Mouse (Mus musculus) intestine, embryonic 14.5 days (tissue): ENCODE measurements around the gene Zfp36. TPM values are rescaled to one million over a fixed set of nuclear protein-coding genes. Genes with fewer than 3 reads are reported as not detected.
A peak's percentile ranks its signal among the peaks of the same experiment; 100 is the strongest.

Source experiments
- ATAC-seq: fragments of 200-750 bp; cut with Nextera tagmentation; replicated peaks from 2 replicates; pipeline ENCODE4 v1.8.0; 2017; ENCODE audit warnings: low read depth, moderate number of reproducible peaks, moderate TSS enrichment, moderate library complexity; ENCODE audit not compliant: low FRiP score, low TSS enrichment
- DNase-seq: peaks from one replicate; pipeline ENCODE4 v3.0.0-alpha.2; 2018; ENCODE audit warnings: low spot score
- H3K27ac ChIP-seq: fragments of 300-500 bp; sonication (generic); 2 replicates; pipeline ENCODE4 v1.5.1; 2014; ENCODE audit warnings: low read depth, mild to moderate bottlenecking, control low read depth
- H3K27me3 ChIP-seq: fragments of 300-500 bp; sonication (generic); replicated peaks from 2 replicates; pipeline ENCODE4 v1.6.1; 2014; ENCODE audit warnings: low read length, control low read depth; ENCODE audit not compliant: control insufficient read depth, insufficient read depth
- H3K36me3 ChIP-seq: fragments of 300-500 bp; sonication (generic); 2 replicates; pipeline ENCODE4 v1.6.1; 2014; ENCODE audit warnings: low read length, control low read depth; ENCODE audit not compliant: control insufficient read depth, insufficient read depth
- H3K4me1 ChIP-seq: fragments of 300-500 bp; sonication (generic); replicated peaks from 2 replicates; pipeline ENCODE4 v1.6.1; 2014; ENCODE audit warnings: low read length, control low read depth, mixed read lengths; ENCODE audit not compliant: control insufficient read depth, insufficient read depth
- H3K4me2 ChIP-seq: fragments of 300-500 bp; sonication (generic); 2 replicates; pipeline ENCODE4 v1.6.1; 2014; ENCODE audit warnings: low read length
- H3K4me3 ChIP-seq: fragments of 300-500 bp; sonication (generic); 2 replicates; pipeline ENCODE4 v1.5.1; 2014; ENCODE audit warnings: low read depth, low read length, control low read depth, mixed read lengths
- H3K9ac ChIP-seq: fragments of 300-500 bp; sonication (generic); 2 replicates; pipeline ENCODE4 v1.6.1; 2014; ENCODE audit warnings: mild to moderate bottlenecking, low read length
- H3K9me3 ChIP-seq: fragments of 300-500 bp; sonication (generic); 2 replicates; pipeline ENCODE4 v1.6.1; 2016; ENCODE audit warnings: low read length, control low read depth; ENCODE audit not compliant: control insufficient read depth
- WGBS: fragments of 180-500 bp; shearing (Covaris S2); extraction: QIAGEN DNeasy Blood & Tissue Kit; methylation state at CpG from one replicate; pipeline ENCODE4 v1.1.7; 2014; 5-methylcytosine and 5-hydroxymethylcytosine counted together
- polyA plus RNA-seq: library from polyadenylated mRNA; unstranded; fragments of >200 nt; fragmentation: Nextera tagmentation; extraction: Ambion mirVana; gene quantifications from 2 replicates; pipeline ENCODE4 v1.2.1, GENCODE M21; 2014

The Zfp36 gene
- polyA plus RNA-seq, 1 experiment from 2014 or later, result 21.9 TPM

DNA sequence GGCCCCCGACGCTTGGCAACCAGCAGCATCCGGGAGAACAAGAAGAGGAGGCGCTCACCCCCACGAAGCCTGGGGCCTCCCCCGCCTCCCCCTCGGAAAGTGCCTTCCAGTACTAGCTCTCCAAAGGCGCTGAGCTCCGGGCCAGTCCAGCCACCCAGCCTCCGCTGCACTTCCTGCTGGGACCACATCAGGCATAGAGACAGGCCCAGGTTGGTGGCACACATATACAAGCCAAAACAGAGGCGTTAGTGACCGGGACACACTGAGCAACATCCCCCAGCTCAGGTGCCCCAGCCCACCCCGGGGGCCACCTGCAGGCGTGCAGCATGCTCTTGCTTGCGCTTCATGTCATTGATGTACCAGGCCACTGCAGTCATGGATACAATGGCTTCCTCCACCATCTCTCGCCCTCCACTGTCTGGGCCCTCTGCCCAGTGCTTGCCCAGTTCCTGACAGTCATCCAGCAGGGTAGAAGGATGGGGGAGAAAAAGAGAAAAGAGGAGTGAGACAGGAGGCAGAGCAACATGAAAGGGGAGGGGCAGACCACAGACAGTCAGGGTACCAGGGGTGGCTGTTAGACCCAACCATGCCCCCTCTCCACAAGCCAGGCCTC, 12.3 kb downstream of the Zfp36 start:
- no peak for ATAC-seq
- WGBS, result 94% methylated on average over 16 of the region's 16 CpGs
- Histone ChIP-seq H3K4me2 (no peak overlapping the region), H3K36me3 (peaks cover 76% of the 10 kb centered on the region), H3K4me1 (peaks cover 17% of the 10 kb centered on the region), H3K9ac (no peak overlapping the region), H3K27me3 (no peaks in the 10 kb centered on the region), H3K4me3 (no peak overlapping the region), H3K27ac (no peak overlapping the region), H3K9me3 (no peaks in the 10 kb centered on the region)
- DNase-seq, result no peak

DNA sequence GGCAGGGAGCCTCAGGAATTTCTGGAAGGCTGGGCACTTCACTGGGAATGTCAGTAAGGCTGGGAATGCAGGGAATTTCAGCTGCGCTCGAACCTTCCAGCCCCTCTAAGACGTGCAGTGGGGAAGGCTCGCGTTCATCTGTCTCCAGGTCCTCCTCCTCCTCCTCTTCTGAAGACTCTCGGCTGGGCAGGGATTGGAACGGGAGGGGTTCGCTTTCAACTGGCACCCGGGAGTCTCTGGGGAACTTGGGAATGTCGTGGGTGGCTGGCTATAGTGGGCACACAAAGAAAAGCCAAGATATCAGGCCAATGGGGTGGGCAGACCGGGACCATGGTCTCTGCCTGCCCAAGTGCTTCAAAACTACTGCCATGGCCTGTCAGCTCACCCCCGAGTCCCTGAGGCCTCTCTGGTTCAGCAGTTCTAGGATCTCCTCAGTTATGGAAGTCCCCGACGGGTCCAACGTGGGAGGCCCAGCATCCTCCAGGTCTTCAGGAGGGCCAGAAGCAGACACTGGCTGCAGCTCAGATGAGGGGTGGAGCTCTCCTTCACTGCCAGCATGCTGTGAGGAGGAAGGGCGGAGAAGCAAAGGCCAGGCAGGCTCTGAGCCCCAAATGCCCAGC, 17.5 kb downstream of the Zfp36 start:
- no peak overlapping the region for H3K27ac ChIP-seq
- DNase-seq (no peak), ATAC-seq (no peak)
- no peak overlapping the region for H3K4me2 ChIP-seq
- no peak overlapping the region for H3K9ac ChIP-seq
- no peaks in the 10 kb centered on the region for H3K9me3 ChIP-seq
- no peak overlapping the region for H3K4me3 ChIP-seq
- peaks cover 12% of the 10 kb centered on the region for H3K4me1 ChIP-seq
- 82% methylated on average over 16 of the region's 16 CpGs for WGBS
- peaks cover 90% of the 10 kb centered on the region for H3K36me3 ChIP-seq
- H3K27me3 ChIP-seq, result no peaks in the 10 kb centered on the region

DNA sequence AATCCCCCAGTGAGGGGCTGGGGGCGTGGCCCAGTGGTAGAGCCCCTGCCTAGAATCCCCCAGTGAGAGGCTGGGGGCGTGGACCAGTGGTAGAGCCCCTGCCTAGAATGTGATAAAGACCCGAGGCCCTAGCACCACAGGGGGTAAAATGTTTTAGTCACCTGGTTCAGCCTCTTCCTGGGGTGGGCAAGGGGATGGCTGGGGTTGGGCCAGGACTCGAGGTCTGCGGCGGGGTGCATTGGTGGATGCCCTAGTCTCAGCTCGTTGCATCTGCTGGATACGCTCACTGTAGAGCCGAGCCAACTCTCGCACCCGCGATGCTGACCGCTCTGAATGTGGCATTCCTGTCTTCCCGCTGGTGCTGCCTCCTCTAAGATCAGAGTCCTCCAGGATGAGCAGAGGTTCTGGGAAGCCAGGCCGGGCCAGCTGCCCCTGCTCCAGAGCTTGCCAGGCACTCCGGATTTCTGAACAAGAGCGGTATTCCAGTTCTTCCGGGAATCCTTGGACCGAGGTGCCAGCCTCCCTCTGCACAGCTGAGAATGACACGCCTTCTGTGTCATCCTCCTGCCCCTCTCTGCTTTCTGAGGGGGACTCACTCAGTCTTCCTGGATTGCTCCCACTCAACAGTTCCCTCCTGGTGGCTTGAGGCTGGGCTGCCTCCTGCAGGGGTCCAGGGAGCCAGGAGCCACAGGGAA, 18.3 kb downstream of the Zfp36 start:
- DNase-seq, result no peak
- no peak overlapping the region for H3K4me2 ChIP-seq
- H3K36me3 ChIP-seq, result peaks cover 82% of the 10 kb centered on the region
- H3K27ac ChIP-seq, result no peak overlapping the region
- no peak for ATAC-seq
- 95% methylated on average over 19 of the region's 20 CpGs for whole genome bisulfite sequencing
- H3K9me3 ChIP-seq, result no peaks in the 10 kb centered on the region
- H3K4me1 ChIP-seq, result peaks cover 15% of the 10 kb centered on the region
- no peak overlapping the region for H3K9ac ChIP-seq
- no peak overlapping the region for H3K4me3 ChIP-seq
- H3K27me3 ChIP-seq, result no peaks in the 10 kb centered on the region

DNA sequence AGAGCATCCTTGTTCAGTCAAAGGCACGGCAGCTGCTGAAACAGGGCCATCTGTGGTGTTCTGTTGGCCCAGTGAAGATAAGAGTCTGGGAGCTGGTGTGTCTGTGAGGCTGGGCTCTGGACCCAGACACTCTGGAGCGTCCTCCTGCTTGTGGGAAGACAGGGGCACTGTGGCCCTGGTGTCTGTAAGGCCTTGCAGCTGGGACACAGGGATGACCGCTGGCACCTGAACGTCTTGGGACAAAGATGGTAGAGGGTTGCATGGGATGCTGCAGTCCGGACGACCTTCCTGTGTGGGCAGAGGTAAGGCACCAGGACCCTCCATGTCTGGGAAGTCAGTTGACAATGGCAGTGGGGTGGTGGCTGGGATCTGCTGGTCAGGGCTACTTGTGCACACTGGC, 19.8 kb downstream of the Zfp36 start:
- WGBS, result 92% methylated on average over 6 of the region's 6 CpGs
- peaks cover 67% of the 10 kb centered on the region for H3K36me3 ChIP-seq

DNA sequence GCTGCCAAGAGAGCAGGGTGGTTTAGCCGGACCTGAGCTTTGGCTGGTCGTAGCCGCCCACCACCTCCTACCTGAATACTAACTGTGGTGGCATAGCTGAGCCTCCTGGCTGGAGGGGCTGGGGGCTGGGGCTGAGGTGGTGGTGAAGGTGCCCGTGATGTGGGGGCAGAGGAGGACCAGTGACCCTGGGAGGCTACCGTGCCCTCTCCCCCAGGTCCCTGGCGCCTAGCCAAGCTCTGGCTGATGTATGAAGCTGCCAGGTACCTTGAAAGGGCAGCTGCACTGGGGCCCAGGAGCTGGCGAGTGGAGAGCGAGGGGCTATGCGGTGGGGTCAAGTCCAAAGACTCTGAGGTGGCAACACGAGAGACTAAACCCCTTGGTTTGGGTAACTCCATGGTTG, 20.2 kb downstream of the Zfp36 start:
- H3K4me2 ChIP-seq, result no peak overlapping the region
- no peak overlapping the region for H3K4me3 ChIP-seq
- no peak overlapping the region for H3K27ac ChIP-seq
- no peaks in the 10 kb centered on the region for H3K27me3 ChIP-seq
- no peak for DNase-seq
- WGBS, result 84% methylated on average over 10 of the region's 10 CpGs
- H3K9ac ChIP-seq, result no peak overlapping the region
- no peaks in the 10 kb centered on the region for H3K9me3 ChIP-seq
- ATAC-seq, result no peak
- H3K4me1 ChIP-seq, result peaks cover 17% of the 10 kb centered on the region
- H3K36me3 ChIP-seq, result peaks cover 63% of the 10 kb centered on the region

More for the DNA sequence above, 19.8 kb downstream of the Zfp36 start:
- Histone ChIP-seq H3K27me3 (no peaks in the 10 kb centered on the region), H3K9me3 (no peaks in the 10 kb centered on the region), H3K4me1 (peaks cover 17% of the 10 kb centered on the region), H3K4me2 (no peak overlapping the region), H3K9ac (no peak overlapping the region), H3K27ac (no peak overlapping the region), H3K4me3 (no peak overlapping the region)
- ATAC-seq, result no peak
- no peak for DNase-seq

DNA sequence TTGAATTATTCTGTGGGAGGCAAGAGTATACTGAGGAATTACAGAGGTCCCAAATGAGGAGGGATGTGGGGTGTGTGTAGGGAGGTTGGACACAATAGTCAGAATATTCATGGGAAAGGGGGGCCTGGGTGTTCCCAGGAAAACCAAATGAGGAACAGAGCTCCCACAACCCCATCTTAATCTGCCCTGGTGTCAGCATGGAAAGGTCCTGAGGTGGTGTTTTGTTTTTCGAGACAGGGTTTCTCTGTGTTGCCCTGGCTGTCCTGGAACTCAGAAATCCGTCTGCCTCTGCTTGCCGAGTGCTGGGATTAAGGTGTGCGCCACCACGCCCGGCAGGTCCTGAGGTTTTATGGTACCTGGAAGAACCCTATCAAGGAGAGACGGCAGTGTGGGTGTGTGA, 21.6 kb downstream of the Zfp36 start:
- Histone ChIP-seq H3K4me1 (peaks cover 17% of the 10 kb centered on the region), H3K27me3 (no peaks in the 10 kb centered on the region), H3K9me3 (no peaks in the 10 kb centered on the region), H3K4me2 (no peak overlapping the region), H3K27ac (peak overlapping the region; percentile 58; the same call in 1 of the 2 replicates), H3K4me3 (no peak overlapping the region), H3K36me3 (peaks cover 61% of the 10 kb centered on the region), H3K9ac (0 out of 2 replicates have a peak overlapping the region, but pooled peaks have one; percentile 4)
- DNase-seq (no peak), ATAC-seq (no peak)
- 43% methylated on average over 7 of the region's 7 CpGs for WGBS

DNA sequence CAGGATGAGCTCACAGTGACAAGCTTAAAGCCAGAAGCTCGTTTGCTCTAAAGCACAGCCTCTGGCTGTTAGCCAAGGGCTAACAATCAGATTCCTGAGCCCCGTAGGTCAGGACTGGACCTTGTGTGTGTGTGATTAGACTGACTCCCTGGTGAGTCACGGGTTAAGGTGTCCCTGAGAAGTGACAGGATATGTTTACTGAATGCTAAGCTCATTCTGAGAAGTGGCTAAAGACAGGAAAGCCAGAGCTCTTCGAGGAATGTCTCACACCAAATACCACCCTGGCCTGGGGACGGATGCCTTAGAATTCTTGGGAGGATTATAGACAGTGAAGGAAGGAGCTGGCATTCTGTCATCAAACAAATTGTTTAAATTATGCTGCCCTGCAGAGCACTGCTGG, 22.1 kb downstream of the Zfp36 start:
- 4% methylated on average over 5 of the region's 5 CpGs for WGBS
- DNase-seq (no peak), ATAC-seq (no peak)
- peak overlapping the region; percentile 58 for H3K27ac ChIP-seq
- no peaks in the 10 kb centered on the region for H3K9me3 ChIP-seq
- H3K27me3 ChIP-seq, result no peaks in the 10 kb centered on the region
- H3K4me3 ChIP-seq, result no peak overlapping the region
- peak overlapping the region; percentile 18 for H3K4me2 ChIP-seq
- H3K4me1 ChIP-seq, result peaks cover 17% of the 10 kb centered on the region
- H3K36me3 ChIP-seq, result peaks cover 61% of the 10 kb centered on the region
- H3K9ac ChIP-seq, result 0 out of 2 replicates have a peak overlapping the region, but pooled peaks have one; percentile 4

DNA sequence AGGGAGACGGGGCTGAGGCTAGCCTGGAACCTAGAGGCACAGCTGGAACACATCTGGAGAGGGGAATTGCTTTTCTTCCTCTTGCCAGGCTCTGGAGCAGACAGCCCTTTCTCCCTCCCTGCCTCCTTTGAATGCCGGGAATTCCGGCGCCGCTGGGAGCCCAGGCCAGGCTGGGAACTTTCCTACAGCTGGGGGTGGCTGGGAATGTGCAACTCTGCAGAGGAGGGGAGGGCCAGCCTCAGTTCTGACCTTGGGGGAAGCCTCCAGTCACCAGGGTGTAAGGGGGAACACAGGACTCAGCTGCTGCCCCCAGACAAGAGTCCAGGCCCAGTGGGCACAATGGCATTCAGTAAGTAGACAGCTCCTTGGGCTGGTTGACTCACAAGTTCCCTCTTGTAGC, 23.1 kb downstream of the Zfp36 start:
- Histone ChIP-seq H3K27ac (peak overlapping the region; percentile 58), H3K4me3 (no peak overlapping the region), H3K36me3 (peaks cover 61% of the 10 kb centered on the region), H3K27me3 (no peaks in the 10 kb centered on the region), H3K9ac (no peak overlapping the region), H3K4me1 (peaks cover 17% of the 10 kb centered on the region), H3K9me3 (no peaks in the 10 kb centered on the region), H3K4me2 (no peak overlapping the region)
- 1% methylated on average over 5 of the region's 5 CpGs for WGBS
- peak; percentile 10; the same call in 1 of the 2 replicates for ATAC-seq
- DNase-seq, result no peak
